Mouse (Mus musculus) C2C12 (cell line): ENCODE results near the gene Rilp.

ENCODE experiments used
- CEBPB ChIP-seq: IDR thresholded peaks from one replicate; pipeline ENCODE4 v1.6.1; 2011; ENCODE audit warnings: low read depth, mild to moderate bottlenecking, control low read depth, moderate library complexity
- CTCF ChIP-seq: IDR thresholded peaks from one replicate; pipeline ENCODE4 v1.5.1; 2011; ENCODE audit not compliant: control insufficient read depth, insufficient read depth, insufficient read length
- FOSL1 ChIP-seq: IDR thresholded peaks from one replicate; pipeline ENCODE4 v1.8.0; 2011; ENCODE audit warnings: mild to moderate bottlenecking, low read length; ENCODE audit not compliant: poor library complexity, insufficient read depth, severe bottlenecking
- MAX ChIP-seq: IDR thresholded peaks from one replicate; pipeline ENCODE4 v1.6.1; 2011; ENCODE audit warnings: mild to moderate bottlenecking, control low read depth
- MYOD1 ChIP-seq: IDR thresholded peaks from one replicate; pipeline ENCODE4 v1.6.1; 2011; ENCODE audit warnings: low read depth; ENCODE audit not compliant: control insufficient read depth, insufficient read length
- MYOG ChIP-seq: IDR thresholded peaks from one replicate; pipeline ENCODE4 v1.6.1; 2011; ENCODE audit not compliant: control insufficient read depth, insufficient read length; ENCODE audit errors: extremely low read depth
- USF1 ChIP-seq: IDR thresholded peaks from one replicate; pipeline ENCODE4 v1.6.1; 2011; ENCODE audit warnings: low read depth, mild to moderate bottlenecking, control low read depth, moderate library complexity

- TF ChIP-seq CTCF, result no peak
- no peak for TF ChIP-seq FOSL1
- TF ChIP-seq USF1, result no peak
- TF ChIP-seq CEBPB, result no peak
- TF ChIP-seq MAX, result no peak
- TF ChIP-seq MYOG, result no peak
- no peak for TF ChIP-seq MYOD1
These were observed 36.5 kb upstream of the Rilp start for GRCm38 (mm10) chr11:75473376-75473775.
